Mouse (Mus musculus) G1E (cell line): ENCODE data around the gene Ankrd61.

ENCODE experiments used
- CTCF ChIP-seq: IDR thresholded peaks from 2 replicates; pipeline ENCODE4 v1.5.1; 2012; ENCODE audit warnings: low read depth, low read length, inconsistent platforms, mixed read lengths
- GATA1 ChIP-seq: IDR thresholded peaks from 2 replicates; pipeline ENCODE4 v1.6.1; 2012; ENCODE audit warnings: borderline replicate concordance, low read length, inconsistent platforms, mixed read lengths

GRCm38 (mm10) chr5:143892255-143892886 lies 5.1 kb downstream of the Ankrd61 start:
- TF ChIP-seq CTCF: no peak
- no peak for TF ChIP-seq GATA1
